Mouse (Mus musculus): ENCODE results near the gene Rgs6.

DNA sequence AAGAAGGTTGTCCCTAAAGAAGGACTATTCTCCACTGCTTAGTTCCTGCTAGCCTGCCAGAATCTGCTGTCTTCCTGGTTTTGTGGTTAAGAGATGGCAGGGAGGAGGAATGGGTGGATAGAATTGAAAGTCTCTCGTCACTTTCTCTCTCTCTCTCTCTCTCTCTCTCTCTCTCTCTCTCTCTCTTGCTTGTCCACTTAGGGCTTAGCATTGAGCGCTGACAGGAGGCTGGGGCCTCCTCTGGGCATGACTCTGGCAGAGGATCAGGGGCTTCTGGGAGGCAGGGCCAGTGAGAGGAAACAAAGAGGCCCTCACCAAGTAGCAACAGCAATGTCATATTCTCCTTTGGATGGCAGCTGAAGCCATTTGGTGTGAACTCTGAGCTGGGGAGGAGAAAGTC, 554.4 kb downstream of the Rgs6 start:
- TF ChIP-seq POLR2A (IDR thresholded peaks at IDR 0.05; ENCODE audit: borderline replicate concordance, extremely low read depth, low read depth, low read length): no peak
- TF ChIP-seq CTCF (IDR thresholded peaks at IDR 0.05; ENCODE audit: insufficient read depth, low read length): no peak
